Mouse (Mus musculus): ENCODE results near the gene Fam171a2. TPM values are rescaled to one million over a fixed set of nuclear protein-coding genes. Genes with fewer than 3 reads are reported as not detected.

Gene Fam171a2
- polyA plus RNA-seq, 1 experiment from 2014 or later, result 11.6 TPM

GRCm38 (mm10) chr11:102406401-102406800 is 41.1 kb downstream of the Fam171a2 start:
- Histone ChIP-seq H3K4me3 (ENCODE audit: low read depth, low read length) (peak overlapping the region; percentile 74), H3K36me3 (ENCODE audit: control insufficient read depth, insufficient read depth, low read length) (peaks cover 11% of the 10 kb centered on the region), H3K9ac (ENCODE audit: low read length) (peak overlapping the region; percentile 78), H3K27me3 (ENCODE audit: control insufficient read depth, insufficient read depth, low read length) (no peaks in the 10 kb centered on the region), H3K9me3 (ENCODE audit: control insufficient read depth, low read length) (no peaks in the 10 kb centered on the region), H3K4me1 (ENCODE audit: control insufficient read depth, insufficient read depth, low read length) (peaks cover 21% of the 10 kb centered on the region), H3K4me2 (ENCODE audit: low read depth) (peak overlapping the region; percentile 94), H3K27ac (ENCODE audit: low read depth, low read length) (peak overlapping the region; percentile 75)
- ATAC-seq (ENCODE audit: insufficient read depth, low FRiP score, low TSS enrichment) (no peak), DNase-seq (ENCODE audit: low spot score) (no peak)
- WGBS, result 12% methylated on average over 3 of the region's 3 CpGs

DNA sequence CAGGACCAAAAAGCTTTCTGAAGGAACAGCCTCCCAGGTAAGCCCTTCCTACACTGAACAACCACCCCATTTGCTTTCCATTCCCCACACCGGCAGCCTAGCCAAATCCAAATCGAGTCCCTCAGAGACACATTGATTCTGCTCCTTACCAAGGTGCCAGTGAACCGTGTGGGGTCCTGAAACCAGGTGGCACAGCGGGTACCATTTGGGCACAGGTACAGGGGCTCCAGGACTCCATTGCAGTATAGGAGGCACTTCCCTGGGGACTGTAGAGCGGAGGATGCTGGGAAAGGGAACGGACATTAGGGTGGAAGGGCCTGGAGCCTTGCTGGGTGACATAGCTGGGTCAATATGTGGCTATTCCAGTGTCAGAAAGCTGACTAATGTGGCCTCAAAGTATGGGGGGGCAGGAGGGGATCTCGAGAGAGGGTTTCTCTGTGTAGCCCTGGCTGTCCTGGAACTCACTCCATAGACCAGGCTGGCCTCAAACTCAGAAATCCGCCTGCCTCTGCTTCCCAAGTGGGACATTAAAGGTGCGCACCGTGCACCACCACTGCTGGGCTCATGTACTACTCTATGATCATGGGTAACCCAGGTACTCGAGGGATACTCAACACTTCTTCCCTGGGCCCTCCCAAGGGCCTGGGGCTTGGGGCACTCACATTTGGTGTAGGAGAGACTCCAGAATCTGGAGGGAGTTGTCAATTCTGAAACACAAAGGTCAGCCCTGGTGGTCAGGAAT is 41.8 kb downstream of the Fam171a2 start:
- ATAC-seq (ENCODE audit: insufficient read depth, low FRiP score, low TSS enrichment), result no peak
- no peak for DNase-seq (ENCODE audit: low spot score)
- peaks cover under 1% of the 10 kb centered on the region; the same call in 1 of the 2 replicates for H3K27me3 ChIP-seq (ENCODE audit: control insufficient read depth, insufficient read depth, low read length)
- WGBS, result 89% methylated on average over 11 of the region's 11 CpGs
- peak overlapping the region; percentile 94 for H3K4me2 ChIP-seq (ENCODE audit: low read depth)
- H3K4me1 ChIP-seq (ENCODE audit: control insufficient read depth, insufficient read depth, low read length), result peaks cover 21% of the 10 kb centered on the region
- no peak overlapping the region for H3K27ac ChIP-seq (ENCODE audit: low read depth, low read length)
- peaks cover 11% of the 10 kb centered on the region for H3K36me3 ChIP-seq (ENCODE audit: control insufficient read depth, insufficient read depth, low read length)
- H3K9me3 ChIP-seq (ENCODE audit: control insufficient read depth, low read length), result no peaks in the 10 kb centered on the region
- peak overlapping the region; percentile 78; the same call in 1 of the 2 replicates for H3K9ac ChIP-seq (ENCODE audit: low read length)
- H3K4me3 ChIP-seq (ENCODE audit: low read depth, low read length), result peak overlapping the region; percentile 74

DNA sequence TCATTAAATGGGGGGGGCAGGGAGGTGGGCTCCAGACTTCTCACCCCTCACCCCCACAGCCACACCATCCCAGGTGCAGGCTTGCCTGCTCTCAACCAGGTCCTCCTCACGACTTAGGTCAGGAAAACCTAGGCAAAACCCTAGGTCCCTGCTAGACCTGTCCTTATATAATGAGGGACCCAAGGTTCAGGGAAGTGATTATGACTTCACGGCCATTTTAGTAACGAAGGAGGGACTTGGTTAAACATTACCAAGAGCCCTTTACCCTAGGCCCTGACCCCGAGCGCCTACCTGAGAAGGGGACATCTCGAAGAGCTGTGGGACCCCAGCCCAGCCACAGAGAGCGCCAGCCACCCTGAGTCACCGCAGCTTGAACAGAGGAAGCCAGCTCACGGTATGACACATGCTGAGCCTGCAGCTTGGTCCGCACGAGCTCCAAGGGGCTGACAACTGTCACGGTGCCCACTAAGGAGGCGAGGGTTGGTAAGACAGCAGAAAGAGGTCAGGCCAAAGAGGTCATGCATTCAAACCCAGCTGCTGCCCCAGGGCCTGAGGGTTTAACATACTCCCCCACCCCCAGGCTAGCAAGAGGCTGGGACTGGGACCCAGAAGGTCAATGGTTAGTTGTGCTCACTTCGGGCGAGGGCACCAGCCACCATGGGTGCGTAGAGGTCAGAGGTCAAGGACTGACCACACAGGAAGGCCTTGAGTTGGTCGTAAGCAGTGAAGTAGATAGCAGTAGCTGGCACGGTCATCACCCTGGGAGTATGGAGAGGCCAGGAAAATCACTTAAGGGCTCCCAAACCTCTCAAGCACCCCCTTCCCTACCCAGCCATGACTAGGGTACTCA is 43.1 kb downstream of the Fam171a2 start:
- peak overlapping the region; percentile 10; the same call in 1 of the 2 replicates for H3K9ac ChIP-seq (ENCODE audit: low read length)
- ATAC-seq (ENCODE audit: insufficient read depth, low FRiP score, low TSS enrichment) (no peak), DNase-seq (ENCODE audit: low spot score) (peak; percentile 33)
- H3K4me1 ChIP-seq (ENCODE audit: control insufficient read depth, insufficient read depth, low read length), result peaks cover 25% of the 10 kb centered on the region
- H3K4me2 ChIP-seq (ENCODE audit: low read depth), result no peak overlapping the region
- WGBS, result 78% methylated on average over 18 of the region's 18 CpGs
- peaks cover 13% of the 10 kb centered on the region for H3K27me3 ChIP-seq (ENCODE audit: control insufficient read depth, insufficient read depth, low read length)
- peaks cover 14% of the 10 kb centered on the region for H3K36me3 ChIP-seq (ENCODE audit: control insufficient read depth, insufficient read depth, low read length)
- H3K9me3 ChIP-seq (ENCODE audit: control insufficient read depth, low read length), result no peaks in the 10 kb centered on the region
- no peak overlapping the region for H3K4me3 ChIP-seq (ENCODE audit: low read depth, low read length)
- H3K27ac ChIP-seq (ENCODE audit: low read depth, low read length), result no peak overlapping the region

- no peak for ATAC-seq (ENCODE audit: insufficient read depth, low FRiP score, low TSS enrichment)
- peaks cover 14% of the 10 kb centered on the region for H3K36me3 ChIP-seq (ENCODE audit: control insufficient read depth, insufficient read depth, low read length)
Observed at GRCm38 (mm10) chr11:102403657-102404056, 43.8 kb downstream of the Fam171a2 start.

GRCm38 (mm10) chr11:102401898-102402500 is 45.5 kb downstream of the Fam171a2 start:
- no peaks in the 10 kb centered on the region for H3K9me3 ChIP-seq (ENCODE audit: control insufficient read depth, low read length)
- peaks cover 21% of the 10 kb centered on the region for H3K27me3 ChIP-seq (ENCODE audit: control insufficient read depth, insufficient read depth, low read length)
- H3K27ac ChIP-seq (ENCODE audit: low read depth, low read length), result no peak overlapping the region
- H3K4me2 ChIP-seq (ENCODE audit: low read depth), result no peak overlapping the region
- peaks cover 14% of the 10 kb centered on the region for H3K36me3 ChIP-seq (ENCODE audit: control insufficient read depth, insufficient read depth, low read length)
- ATAC-seq (ENCODE audit: insufficient read depth, low FRiP score, low TSS enrichment) (peak; percentile 21; the same call in 1 of the 2 replicates), DNase-seq (ENCODE audit: low spot score) (no peak)
- H3K4me1 ChIP-seq (ENCODE audit: control insufficient read depth, insufficient read depth, low read length), result peaks cover 23% of the 10 kb centered on the region
- no peak overlapping the region for H3K4me3 ChIP-seq (ENCODE audit: low read depth, low read length)
- 66% methylated on average over 12 of the region's 12 CpGs for WGBS
- no peak overlapping the region for H3K9ac ChIP-seq (ENCODE audit: low read length)

More at GRCm38 (mm10) chr11:102403657-102404056, 43.8 kb downstream of the Fam171a2 start:
- Histone ChIP-seq H3K27ac (ENCODE audit: low read depth, low read length) (no peak overlapping the region), H3K4me3 (ENCODE audit: low read depth, low read length) (no peak overlapping the region), H3K4me1 (ENCODE audit: control insufficient read depth, insufficient read depth, low read length) (peaks cover 25% of the 10 kb centered on the region), H3K27me3 (ENCODE audit: control insufficient read depth, insufficient read depth, low read length) (peaks cover 18% of the 10 kb centered on the region), H3K9me3 (ENCODE audit: control insufficient read depth, low read length) (no peaks in the 10 kb centered on the region), H3K9ac (ENCODE audit: low read length) (no peak overlapping the region), H3K4me2 (ENCODE audit: low read depth) (no peak overlapping the region)
- 94% methylated on average over 11 of the region's 11 CpGs for WGBS
- no peak for DNase-seq (ENCODE audit: low spot score)

- WGBS, result 25% methylated on average over 12 of the region's 12 CpGs
- Histone ChIP-seq H3K4me3 (ENCODE audit: low read depth, low read length) (no peak overlapping the region), H3K4me2 (ENCODE audit: low read depth) (no peak overlapping the region), H3K27me3 (ENCODE audit: control insufficient read depth, insufficient read depth, low read length) (peaks cover 21% of the 10 kb centered on the region), H3K36me3 (ENCODE audit: control insufficient read depth, insufficient read depth, low read length) (peaks cover 14% of the 10 kb centered on the region), H3K4me1 (ENCODE audit: control insufficient read depth, insufficient read depth, low read length) (peaks cover 21% of the 10 kb centered on the region), H3K9ac (ENCODE audit: low read length) (no peak overlapping the region), H3K27ac (ENCODE audit: low read depth, low read length) (no peak overlapping the region), H3K9me3 (ENCODE audit: control insufficient read depth, low read length) (no peaks in the 10 kb centered on the region)
- ATAC-seq (ENCODE audit: insufficient read depth, low FRiP score, low TSS enrichment), result no peak
- no peak for DNase-seq (ENCODE audit: low spot score)
Observed at GRCm38 (mm10) chr11:102400513-102401084, 46.9 kb downstream of the Fam171a2 start.

DNA sequence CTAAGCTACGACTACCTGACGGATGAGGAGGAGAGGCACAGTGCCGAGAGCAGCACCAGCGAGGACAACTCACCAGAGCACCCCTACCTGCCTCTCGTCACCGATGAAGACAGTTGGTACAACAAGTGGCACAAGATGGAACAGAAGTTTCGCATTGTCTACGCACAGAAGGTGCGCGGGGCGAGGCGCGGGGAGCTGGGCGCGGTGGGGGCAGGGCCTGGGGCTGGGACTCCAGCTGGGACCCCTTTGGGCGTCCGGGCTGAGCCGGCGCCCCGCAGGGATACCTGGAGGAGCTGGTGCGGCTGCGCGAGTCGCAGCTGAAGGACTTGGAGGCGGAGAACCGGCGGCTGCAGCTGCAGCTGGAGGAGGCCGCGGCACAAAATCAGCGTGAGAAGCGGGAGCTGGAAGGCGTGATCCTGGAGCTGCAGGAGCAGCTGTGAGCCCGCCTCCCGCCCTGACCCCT is 47.8 kb downstream of the Fam171a2 start:
- H3K4me1 ChIP-seq (ENCODE audit: control insufficient read depth, insufficient read depth, low read length), result peaks cover 26% of the 10 kb centered on the region
- H3K9ac ChIP-seq (ENCODE audit: low read length), result no peak overlapping the region
- 1% methylated on average over 34 of the region's 34 CpGs for WGBS

GRCm38 (mm10) chr11:102399107-102399506 is 48.4 kb downstream of the Fam171a2 start:
- Histone ChIP-seq H3K4me3 (ENCODE audit: low read depth, low read length) (no peak overlapping the region), H3K27me3 (ENCODE audit: control insufficient read depth, insufficient read depth, low read length) (peaks cover 21% of the 10 kb centered on the region), H3K4me2 (ENCODE audit: low read depth) (no peak overlapping the region), H3K4me1 (ENCODE audit: control insufficient read depth, insufficient read depth, low read length) (peaks cover 27% of the 10 kb centered on the region), H3K9ac (ENCODE audit: low read length) (no peak overlapping the region), H3K36me3 (ENCODE audit: control insufficient read depth, insufficient read depth, low read length) (peaks cover 12% of the 10 kb centered on the region), H3K27ac (ENCODE audit: low read depth, low read length) (no peak overlapping the region), H3K9me3 (ENCODE audit: control insufficient read depth, low read length) (no peaks in the 10 kb centered on the region)
- ATAC-seq (ENCODE audit: insufficient read depth, low FRiP score, low TSS enrichment) (no peak), DNase-seq (ENCODE audit: low spot score) (no peak)
- WGBS, result 17% methylated on average over 15 of the region's 15 CpGs

More for the DNA sequence above, 47.8 kb downstream of the Fam171a2 start:
- H3K36me3 ChIP-seq (ENCODE audit: control insufficient read depth, insufficient read depth, low read length), result peaks cover 14% of the 10 kb centered on the region
- no peak overlapping the region for H3K27ac ChIP-seq (ENCODE audit: low read depth, low read length)
- no peaks in the 10 kb centered on the region for H3K9me3 ChIP-seq (ENCODE audit: control insufficient read depth, low read length)
- peak overlapping the region; percentile 21 for H3K4me2 ChIP-seq (ENCODE audit: low read depth)
- peak; percentile 21 for DNase-seq (ENCODE audit: low spot score)
- peaks cover 21% of the 10 kb centered on the region for H3K27me3 ChIP-seq (ENCODE audit: control insufficient read depth, insufficient read depth, low read length)
- H3K4me3 ChIP-seq (ENCODE audit: low read depth, low read length), result peak overlapping the region; percentile 8; the same call in 1 of the 2 replicates
- no peak for ATAC-seq (ENCODE audit: insufficient read depth, low FRiP score, low TSS enrichment)
